Comparison of ENCODE assay signal across 27 mouse cellular contexts in genomic region chr12:73357311-73357710, GRCm38 (mm10).
A peak's percentile ranks its signal among the peaks of the same experiment; 100 is the strongest.
DNase-seq lines count a peak whose midpoint lies in the region; ATAC-seq lines count a peak whose summit lies in the region.
"Had no signal": no experiment of that assay in that cellular context is flagged by ENCODE, and none has a peak within 500 bp of the region (broad histone marks: within the 10 kb centered on the region; RNA-seq: fewer than 3 reads in every experiment).

No protein-coding gene starts in this region.

- H3K4me3 ChIP-seq in forebrain, embryonic 12.5 days (replicated peaks): no peak overlapping the region
- H3K4me3 ChIP-seq in forebrain, embryonic 13.5 days: no peak overlapping the region
- no peak overlapping the region for H3K4me3 ChIP-seq in midbrain, embryonic 11.5 days (ENCODE audit: low read depth, low read length)
- H3K4me3 ChIP-seq in midbrain, embryonic 15.5 days: no peak overlapping the region
- no peak overlapping the region for H3K4me3 ChIP-seq in embryonic facial prominence, embryonic 15.5 days (replicated peaks)
- H3K4me3 ChIP-seq: heart, embryonic 13.5 days; hindbrain, embryonic 12.5 days; hindbrain, embryonic 15.5 days; intestine, embryonic 15.5 days had no signal

- no peaks in the 10 kb centered on the region for H3K27me3 ChIP-seq in forebrain, embryonic 12.5 days
- no peaks in the 10 kb centered on the region for H3K27me3 ChIP-seq in forebrain, embryonic 13.5 days
- no peaks in the 10 kb centered on the region for H3K27me3 ChIP-seq in midbrain, embryonic 11.5 days (ENCODE audit: control insufficient read depth, insufficient read depth, low read length)
- H3K27me3 ChIP-seq in midbrain, embryonic 15.5 days (replicated peaks): no peaks in the 10 kb centered on the region
- H3K27me3 ChIP-seq in embryonic facial prominence, embryonic 15.5 days: no peaks in the 10 kb centered on the region
- H3K27me3 ChIP-seq: CH12.LX; heart, embryonic 13.5 days; hindbrain, embryonic 12.5 days; hindbrain, embryonic 15.5 days; intestine, embryonic 15.5 days; Patski had no signal

- H3K9me3 ChIP-seq in forebrain, embryonic 12.5 days: no peaks in the 10 kb centered on the region
- no peaks in the 10 kb centered on the region; the same call in 1 of the 2 replicates for H3K9me3 ChIP-seq in forebrain, embryonic 13.5 days (replicated peaks)
- no peaks in the 10 kb centered on the region for H3K9me3 ChIP-seq in midbrain, embryonic 11.5 days (ENCODE audit: control insufficient read depth, low read length)
- no peaks in the 10 kb centered on the region for H3K9me3 ChIP-seq in midbrain, embryonic 15.5 days
- H3K9me3 ChIP-seq in embryonic facial prominence, embryonic 15.5 days (replicated peaks): no peaks in the 10 kb centered on the region
- H3K9me3 ChIP-seq: heart, embryonic 13.5 days; hindbrain, embryonic 12.5 days; hindbrain, embryonic 15.5 days; intestine, embryonic 15.5 days had no signal

- WGBS in forebrain, embryonic 12.5 days: 66% methylated on average over 5 of the region's 5 CpGs
- 63% methylated on average over 5 of the region's 5 CpGs for WGBS in forebrain, embryonic 13.5 days
- 63% methylated on average over 5 of the region's 5 CpGs for WGBS in midbrain, embryonic 11.5 days
- 66% methylated on average over 5 of the region's 5 CpGs for WGBS in midbrain, embryonic 15.5 days
- WGBS in embryonic facial prominence, embryonic 15.5 days: 55% methylated on average over 5 of the region's 5 CpGs

- 0 out of 2 replicates have a peak overlapping the region, but pooled peaks have one; percentile 8 for H3K27ac ChIP-seq in forebrain, embryonic 12.5 days
- no peak overlapping the region for H3K27ac ChIP-seq in forebrain, embryonic 13.5 days
- H3K27ac ChIP-seq in midbrain, embryonic 11.5 days (ENCODE audit: low read depth, low read length): no peak overlapping the region
- no peak overlapping the region for H3K27ac ChIP-seq in midbrain, embryonic 15.5 days
- H3K27ac ChIP-seq in embryonic facial prominence, embryonic 15.5 days (replicated peaks): no peak overlapping the region
- H3K27ac ChIP-seq: heart, embryonic 13.5 days; hindbrain, embryonic 12.5 days; hindbrain, embryonic 15.5 days; intestine, embryonic 15.5 days had no signal

- peak; percentile 57 for DNase-seq in midbrain, embryonic 11.5 days (ENCODE audit: low spot score, missing footprints)
- peak; percentile 37 for DNase-seq in ES-CJ7 (ENCODE audit: low read depth, low spot score)
- no peak for DNase-seq in thymus, postnatal 25 days
- DNase-seq in Muller cell, postnatal 12 days (ENCODE audit: inconsistent ontology term): no peak
- DNase-seq: adrenal gland, adult 2 months; adrenal gland, postnatal 14 days; B cell, adult 2 months; cerebellum, adult 11 months; cerebellum, adult 2 months; cerebellum, adult 9-11 months; cerebellum, postnatal 36 days; embryo, embryonic 11 days; gastrocnemius, postnatal 25 days; heart, adult 18-20 months; heart, postnatal 14 days; kidney, adult 18-20 months had no signal

- peaks cover 5% of the 10 kb centered on the region; the same call in 1 of the 2 replicates for H3K4me1 ChIP-seq in forebrain, embryonic 12.5 days
- peaks cover 16% of the 10 kb centered on the region for H3K4me1 ChIP-seq in forebrain, embryonic 13.5 days
- no peaks in the 10 kb centered on the region for H3K4me1 ChIP-seq in midbrain, embryonic 11.5 days (ENCODE audit: control insufficient read depth, insufficient read depth, low read length)
- H3K4me1 ChIP-seq in midbrain, embryonic 15.5 days: no peaks in the 10 kb centered on the region
- 0 out of 2 replicates have a peak, but pooled peaks cover 14% of the 10 kb centered on the region for H3K4me1 ChIP-seq in embryonic facial prominence, embryonic 15.5 days
- H3K4me1 ChIP-seq: intestine, embryonic 15.5 days had no signal

- no peak overlapping the region for H3K9ac ChIP-seq in forebrain, embryonic 12.5 days
- H3K9ac ChIP-seq in forebrain, embryonic 13.5 days: no peak overlapping the region
- no peak overlapping the region for H3K9ac ChIP-seq in midbrain, embryonic 11.5 days (ENCODE audit: low read length)
- no peak overlapping the region for H3K9ac ChIP-seq in midbrain, embryonic 15.5 days
- no peak overlapping the region for H3K9ac ChIP-seq in embryonic facial prominence, embryonic 15.5 days
- H3K9ac ChIP-seq: heart, embryonic 13.5 days; hindbrain, embryonic 12.5 days; hindbrain, embryonic 15.5 days; intestine, embryonic 15.5 days had no signal

- no peak for ATAC-seq in forebrain, embryonic 12.5 days (ENCODE audit: low FRiP score)
- ATAC-seq in forebrain, embryonic 13.5 days: no peak
- ATAC-seq in midbrain, embryonic 11.5 days (ENCODE audit: low FRiP score): no peak
- no peak for ATAC-seq in midbrain, embryonic 15.5 days (replicated peaks)
- 0 out of 2 replicates have a peak, but pooled peaks have one; percentile 56 for ATAC-seq in embryonic facial prominence, embryonic 15.5 days (ENCODE audit: insufficient number of reproducible peaks, low FRiP score, low TSS enrichment, low read depth)
- ATAC-seq: forebrain, embryonic 14.5 days; intestine, embryonic 15.5 days; Patski had no signal

- no peak overlapping the region for H3K4me2 ChIP-seq in forebrain, embryonic 12.5 days
- H3K4me2 ChIP-seq in forebrain, embryonic 13.5 days: no peak overlapping the region
- no peak overlapping the region for H3K4me2 ChIP-seq in midbrain, embryonic 11.5 days
- no peak overlapping the region for H3K4me2 ChIP-seq in midbrain, embryonic 15.5 days
- no peak overlapping the region for H3K4me2 ChIP-seq in embryonic facial prominence, embryonic 15.5 days (replicated peaks)
- H3K4me2 ChIP-seq: heart, embryonic 13.5 days; hindbrain, embryonic 12.5 days; hindbrain, embryonic 15.5 days; intestine, embryonic 15.5 days had no signal

- H3K36me3 ChIP-seq in forebrain, embryonic 12.5 days (replicated peaks): no peaks in the 10 kb centered on the region
- no peaks in the 10 kb centered on the region for H3K36me3 ChIP-seq in forebrain, embryonic 13.5 days (ENCODE audit: poor library complexity, severe bottlenecking)
- no peaks in the 10 kb centered on the region for H3K36me3 ChIP-seq in midbrain, embryonic 11.5 days (ENCODE audit: control insufficient read depth, insufficient read depth, low read length)
- no peaks in the 10 kb centered on the region for H3K36me3 ChIP-seq in midbrain, embryonic 15.5 days (replicated peaks)
- no peaks in the 10 kb centered on the region for H3K36me3 ChIP-seq in embryonic facial prominence, embryonic 15.5 days
- H3K36me3 ChIP-seq: heart, embryonic 13.5 days; hindbrain, embryonic 15.5 days; intestine, embryonic 15.5 days had no signal

Comparison
In these comparisons a context has a peak if more than half of its experiments do, and no peak if none do; other contexts are left out.
1. DNase-seq: peak in midbrain, embryonic 11.5 days (single experiment) and ES-CJ7 (single experiment); none in thymus, postnatal 25 days (single experiment) and Muller cell, postnatal 12 days (single experiment).